Mouse (Mus musculus) limb, embryonic 11.5 days (tissue): ENCODE measurements around the gene Snx7. TPM values are rescaled to one million over a fixed set of nuclear protein-coding genes. Genes with fewer than 3 reads are reported as not detected.

Source experiments
- ATAC-seq: fragments of 200-750 bp; cut with Nextera tagmentation; 2 replicates; pipeline ENCODE4 v1.8.0; 2017; ENCODE audit warnings: low read depth; ENCODE audit not compliant: insufficient number of reproducible peaks, low FRiP score, low TSS enrichment
- DNase-seq: peaks from one replicate; pipeline ENCODE4 v3.0.0-alpha.2; 2015; ENCODE audit warnings: low spot score
- H3K27ac ChIP-seq: fragments of 300-500 bp; sonication (generic); replicated peaks from 2 replicates; pipeline ENCODE4 v1.5.1; 2014; ENCODE audit warnings: low read depth, mild to moderate bottlenecking, low read length
- H3K27me3 ChIP-seq: fragments of 300-500 bp; sonication (generic); 2 replicates; pipeline ENCODE4 v1.6.1; 2014; ENCODE audit warnings: mild to moderate bottlenecking, low read length, mixed read lengths; ENCODE audit not compliant: control insufficient read depth, insufficient read depth
- H3K36me3 ChIP-seq: fragments of 300-500 bp; sonication (generic); 2 replicates; pipeline ENCODE4 v1.6.1; 2014; ENCODE audit warnings: mild to moderate bottlenecking, low read length, moderate library complexity, mixed read lengths; ENCODE audit not compliant: control insufficient read depth, insufficient read depth
- H3K4me1 ChIP-seq: fragments of 300-500 bp; sonication (generic); 2 replicates; pipeline ENCODE4 v1.6.1; 2014; ENCODE audit warnings: low read length, mixed read lengths; ENCODE audit not compliant: control insufficient read depth, insufficient read depth
- H3K4me2 ChIP-seq: fragments of 300-500 bp; sonication (generic); 2 replicates; pipeline ENCODE4 v1.6.1; 2014; ENCODE audit warnings: low read depth, mild to moderate bottlenecking, moderate library complexity; ENCODE audit not compliant: severe bottlenecking
- H3K4me3 ChIP-seq: fragments of 300-500 bp; sonication (generic); 2 replicates; pipeline ENCODE4 v1.5.1; 2014; ENCODE audit warnings: low read depth, low read length
- H3K9ac ChIP-seq: fragments of 300-500 bp; sonication (generic); 2 replicates; pipeline ENCODE4 v1.6.1; 2014; ENCODE audit warnings: mild to moderate bottlenecking, low read length
- H3K9me3 ChIP-seq: fragments of 300-500 bp; sonication (generic); 2 replicates; pipeline ENCODE4 v1.6.1; 2016; ENCODE audit warnings: low read length; ENCODE audit not compliant: control insufficient read depth
- WGBS: fragments of 180-500 bp; shearing (Covaris S2); extraction: QIAGEN DNeasy Blood & Tissue Kit; methylation state at CpG from one replicate; pipeline ENCODE4 v1.1.7; 2014; 5-methylcytosine and 5-hydroxymethylcytosine counted together
- polyA plus RNA-seq: library from polyadenylated mRNA; unstranded; fragments of >200 nt; fragmentation: Nextera tagmentation; extraction: Ambion mirVana; gene quantifications from 2 replicates; pipeline ENCODE4 v1.2.1, GENCODE M21; 2014

Snx7 gene
- polyA plus RNA-seq, 1 experiment from 2014 or later: 12.9 TPM

DNA sequence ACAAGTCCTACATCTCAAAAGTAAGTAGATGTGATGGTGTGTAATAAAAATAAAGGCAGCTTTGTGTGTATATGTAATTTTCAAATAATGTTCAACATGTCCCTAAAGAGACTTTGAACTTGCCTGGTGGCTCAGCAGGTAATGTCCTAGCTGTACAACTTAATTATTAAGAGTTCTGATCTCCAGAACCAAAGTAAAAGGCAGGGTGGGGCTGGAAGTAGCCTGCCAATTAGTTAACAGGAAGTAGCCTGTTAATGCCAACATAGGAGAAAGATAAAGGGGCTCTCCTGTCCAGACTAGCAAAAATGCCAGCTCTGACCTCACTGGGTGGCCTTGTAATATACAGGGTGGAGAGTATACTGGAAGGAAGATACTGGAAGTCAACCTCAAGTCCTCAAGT, 3.1 kb downstream of the Snx7 start:
- Histone ChIP-seq H3K4me3 (no peak overlapping the region), H3K27me3 (no peaks in the 10 kb centered on the region), H3K4me1 (no peaks in the 10 kb centered on the region), H3K9me3 (no peaks in the 10 kb centered on the region), H3K4me2 (no peak overlapping the region), H3K27ac (no peak overlapping the region), H3K9ac (no peak overlapping the region), H3K36me3 (no peaks in the 10 kb centered on the region)
- DNase-seq: no peak
- no peak for ATAC-seq

GRCm38 (mm10) chr3:117862951-117863350, 5.8 kb downstream of the Snx7 start:
- WGBS: 92% methylated on average over 2 of the region's 2 CpGs
- H3K4me3 ChIP-seq: no peak overlapping the region
- H3K4me1 ChIP-seq: no peaks in the 10 kb centered on the region
- no peak overlapping the region for H3K9ac ChIP-seq
- no peaks in the 10 kb centered on the region for H3K27me3 ChIP-seq
- DNase-seq (no peak), ATAC-seq (no peak)
- H3K4me2 ChIP-seq: no peak overlapping the region
- no peaks in the 10 kb centered on the region for H3K9me3 ChIP-seq
- H3K36me3 ChIP-seq: no peaks in the 10 kb centered on the region
- H3K27ac ChIP-seq: no peak overlapping the region

- Histone ChIP-seq H3K9ac (no peak overlapping the region), H3K4me3 (no peak overlapping the region), H3K4me2 (no peak overlapping the region), H3K9me3 (no peaks in the 10 kb centered on the region), H3K27ac (no peak overlapping the region), H3K4me1 (no peaks in the 10 kb centered on the region), H3K27me3 (no peaks in the 10 kb centered on the region), H3K36me3 (no peaks in the 10 kb centered on the region)
- 89% methylated on average over 6 of the region's 6 CpGs for WGBS
- DNase-seq (no peak), ATAC-seq (no peak)
These were observed 6.7 kb downstream of the Snx7 start for GRCm38 (mm10) chr3:117861977-117862434.

DNA sequence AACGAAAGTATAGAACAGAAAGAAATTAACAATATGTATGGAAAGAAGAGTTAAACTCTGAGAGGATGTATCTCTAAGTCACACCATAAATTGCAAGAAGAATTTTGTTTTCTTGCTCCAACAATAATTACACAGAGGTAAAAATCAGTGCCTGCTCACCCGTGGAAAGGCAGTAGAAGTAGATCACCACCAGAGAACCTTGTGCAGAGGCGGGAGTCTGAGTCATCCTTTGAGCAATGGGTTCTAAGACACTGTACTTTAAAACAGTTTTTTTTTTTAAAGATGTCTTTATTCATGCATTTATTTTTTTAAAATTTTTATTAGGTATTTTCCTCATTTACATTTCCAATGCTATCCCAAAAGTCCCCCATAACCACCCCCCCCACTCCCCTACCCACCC, 9.7 kb downstream of the Snx7 start:
- no peaks in the 10 kb centered on the region for H3K27me3 ChIP-seq
- DNase-seq: no peak
- no peak overlapping the region for H3K4me2 ChIP-seq
- H3K27ac ChIP-seq: no peak overlapping the region
- no peaks in the 10 kb centered on the region for H3K4me1 ChIP-seq
- no peak overlapping the region for H3K4me3 ChIP-seq
- H3K36me3 ChIP-seq: no peaks in the 10 kb centered on the region
- H3K9me3 ChIP-seq: no peaks in the 10 kb centered on the region
- H3K9ac ChIP-seq: no peak overlapping the region
- no peak for ATAC-seq
- WGBS: 85% methylated on average over 3 of the region's 3 CpGs

- WGBS: 82% methylated on average over 3 of the region's 3 CpGs
- H3K27me3 ChIP-seq: no peaks in the 10 kb centered on the region
- no peaks in the 10 kb centered on the region for H3K4me1 ChIP-seq
- H3K27ac ChIP-seq: no peak overlapping the region
- H3K9me3 ChIP-seq: no peaks in the 10 kb centered on the region
- H3K4me2 ChIP-seq: no peak overlapping the region
- ATAC-seq: no peak
- DNase-seq: no peak
- H3K36me3 ChIP-seq: no peaks in the 10 kb centered on the region
- no peak overlapping the region for H3K4me3 ChIP-seq
- H3K9ac ChIP-seq: no peak overlapping the region
These were observed 15.0 kb downstream of the Snx7 start for GRCm38 (mm10) chr3:117853729-117854128.

GRCm38 (mm10) chr3:117852054-117852361, 16.7 kb downstream of the Snx7 start:
- H3K36me3 ChIP-seq: no peaks in the 10 kb centered on the region
- H3K4me2 ChIP-seq: no peak overlapping the region
- WGBS: 84% methylated on average over 3 of the region's 3 CpGs
- H3K9ac ChIP-seq: no peak overlapping the region
- DNase-seq (no peak), ATAC-seq (no peak)
- H3K27me3 ChIP-seq: no peaks in the 10 kb centered on the region
- no peaks in the 10 kb centered on the region for H3K4me1 ChIP-seq
- no peaks in the 10 kb centered on the region for H3K9me3 ChIP-seq
- H3K27ac ChIP-seq: no peak overlapping the region
- H3K4me3 ChIP-seq: no peak overlapping the region

DNA sequence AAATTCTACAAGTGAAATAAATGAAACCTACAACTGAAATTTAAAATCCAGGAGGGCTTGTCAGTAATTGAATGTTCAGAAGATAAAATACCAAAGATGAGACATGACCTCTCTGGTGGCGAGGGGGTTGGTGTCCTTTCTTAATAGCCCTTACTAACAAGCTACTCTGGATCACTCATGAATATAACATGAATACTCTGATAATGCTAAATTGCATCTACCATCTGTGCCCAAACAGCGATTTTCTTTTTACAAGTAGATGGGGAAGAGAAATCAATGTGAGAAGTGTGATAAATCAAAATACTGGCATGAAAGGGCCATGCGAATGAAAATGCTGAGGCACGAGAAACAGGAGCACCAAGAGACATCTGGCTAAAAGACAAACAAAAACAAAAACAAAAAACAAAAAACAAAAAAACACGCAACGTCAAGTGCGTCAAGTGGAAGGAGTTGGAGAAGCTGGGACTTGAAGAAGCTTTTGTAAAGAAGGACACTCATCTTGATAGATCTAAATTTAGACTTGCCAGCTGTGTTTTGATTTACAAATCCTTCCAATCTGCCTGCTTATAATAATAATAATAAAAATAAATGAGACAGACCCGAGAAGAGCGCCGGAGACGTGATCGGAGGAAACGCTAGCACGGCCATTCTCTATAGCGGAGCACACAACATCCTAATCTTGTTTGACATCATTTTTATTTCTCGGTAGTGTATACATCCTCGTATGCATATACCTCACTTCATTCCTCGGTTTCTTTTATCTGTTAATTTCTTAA, 17.3 kb downstream of the Snx7 start:
- H3K36me3 ChIP-seq: no peaks in the 10 kb centered on the region
- no peak for ATAC-seq
- H3K9ac ChIP-seq: no peak overlapping the region
- no peak overlapping the region for H3K4me3 ChIP-seq
- no peak overlapping the region for H3K4me2 ChIP-seq
- H3K9me3 ChIP-seq: no peaks in the 10 kb centered on the region
- WGBS: 94% methylated on average over 18 of the region's 18 CpGs
- DNase-seq: no peak
- H3K4me1 ChIP-seq: no peaks in the 10 kb centered on the region
- H3K27me3 ChIP-seq: no peaks in the 10 kb centered on the region
- no peak overlapping the region for H3K27ac ChIP-seq

DNA sequence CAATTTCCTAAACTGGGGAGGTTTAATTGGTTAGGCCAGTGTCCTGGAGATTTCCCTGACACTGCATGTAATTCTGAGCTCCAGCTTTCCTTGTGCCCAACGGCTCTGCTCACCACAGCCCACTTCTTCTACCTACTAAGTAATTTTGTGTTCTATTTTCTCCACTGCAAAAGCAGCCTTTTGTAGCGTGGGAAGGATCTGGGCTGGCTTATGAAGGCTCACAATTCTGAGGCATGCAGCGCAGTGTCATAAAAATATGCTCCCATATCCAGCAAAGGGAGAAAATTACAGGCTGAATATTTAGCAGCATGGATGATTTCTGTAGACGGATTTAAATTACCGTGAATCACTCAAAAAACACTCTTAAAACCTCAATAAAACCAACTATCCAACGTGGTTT, 19.9 kb downstream of the Snx7 start:
- H3K9ac ChIP-seq: no peak overlapping the region
- ATAC-seq: no peak
- no peak overlapping the region for H3K4me2 ChIP-seq
- no peak overlapping the region for H3K27ac ChIP-seq
- no peak for DNase-seq
- H3K27me3 ChIP-seq: no peaks in the 10 kb centered on the region
- no peaks in the 10 kb centered on the region for H3K36me3 ChIP-seq
- 84% methylated on average over 6 of the region's 6 CpGs for WGBS
- H3K9me3 ChIP-seq: no peaks in the 10 kb centered on the region
- no peak overlapping the region for H3K4me3 ChIP-seq
- no peaks in the 10 kb centered on the region for H3K4me1 ChIP-seq

GRCm38 (mm10) chr3:117842658-117843057, 26.1 kb downstream of the Snx7 start:
- Histone ChIP-seq H3K9ac (no peak overlapping the region), H3K9me3 (no peaks in the 10 kb centered on the region), H3K27me3 (no peaks in the 10 kb centered on the region), H3K4me2 (no peak overlapping the region), H3K4me3 (no peak overlapping the region), H3K27ac (no peak overlapping the region), H3K36me3 (no peaks in the 10 kb centered on the region), H3K4me1 (no peaks in the 10 kb centered on the region)
- ATAC-seq: no peak
- no peak for DNase-seq
- 95% methylated on average over 1 of the region's 1 CpGs for WGBS
